Mouse (Mus musculus) intestine, embryonic 15.5 days (tissue): ENCODE results near the gene Lats2. TPM values are rescaled to one million over a fixed set of nuclear protein-coding genes. Genes with fewer than 3 reads are reported as not detected.

Source experiments
- ATAC-seq: fragments of 200-750 bp; cut with Nextera tagmentation; 2 replicates; pipeline ENCODE4 v1.8.0; 2017; ENCODE audit warnings: moderate TSS enrichment, moderate library complexity
- H3K27ac ChIP-seq: fragments of 300-500 bp; sonication (generic); 2 replicates; pipeline ENCODE4 v1.5.1; 2015; ENCODE audit warnings: mild to moderate bottlenecking, inconsistent platforms
- H3K27me3 ChIP-seq: fragments of 300-500 bp; sonication (generic); replicated peaks from 2 replicates; pipeline ENCODE4 v1.6.1; 2015; ENCODE audit warnings: inconsistent platforms
- H3K36me3 ChIP-seq: fragments of 300-500 bp; sonication (generic); 2 replicates; pipeline ENCODE4 v1.6.1; 2015; ENCODE audit warnings: inconsistent platforms
- H3K4me1 ChIP-seq: fragments of 300-500 bp; sonication (generic); replicated peaks from 2 replicates; pipeline ENCODE4 v1.6.1; 2015; ENCODE audit warnings: inconsistent platforms
- H3K4me2 ChIP-seq: fragments of 300-500 bp; sonication (generic); replicated peaks from 2 replicates; pipeline ENCODE4 v1.6.1; 2015; ENCODE audit warnings: mild to moderate bottlenecking, inconsistent platforms
- H3K4me3 ChIP-seq: fragments of 300-500 bp; sonication (generic); replicated peaks from 2 replicates; pipeline ENCODE4 v1.5.1; 2015; ENCODE audit warnings: inconsistent platforms
- H3K9ac ChIP-seq: fragments of 300-500 bp; sonication (generic); 2 replicates; pipeline ENCODE4 v1.6.1; 2015; ENCODE audit warnings: inconsistent platforms
- H3K9me3 ChIP-seq: fragments of 300-500 bp; sonication (generic); 2 replicates; pipeline ENCODE4 v1.6.1; 2016; ENCODE audit warnings: inconsistent platforms
- WGBS: fragments of 180-500 bp; shearing (Covaris S2); methylation state at CpG from one replicate; pipeline ENCODE4 v1.1.7; 2015; 5-methylcytosine and 5-hydroxymethylcytosine counted together
- polyA plus RNA-seq: library from polyadenylated mRNA; unstranded; fragments of >200 nt; fragmentation: Nextera tagmentation; extraction: Ambion mirVana; gene quantifications from 2 replicates; pipeline ENCODE4 v1.2.1, GENCODE M21; 2015

Gene Lats2
- polyA plus RNA-seq, result 16.2 and 16.9 TPM in 2 replicates

GRCm38 (mm10) chr14:57758237-57758636 is at the start of gene Lats2:
Gene Lats2, minus strand, starts transcription at chr14:57758388.
- 79% methylated on average over 4 of the region's 4 CpGs for WGBS

GRCm38 (mm10) chr14:57803731-57804130 is 45.5 kb upstream of the Lats2 start:
- Histone ChIP-seq H3K27ac (no peak overlapping the region), H3K4me1 (peaks cover 7% of the 10 kb centered on the region), H3K27me3 (no peaks in the 10 kb centered on the region), H3K36me3 (peaks cover 28% of the 10 kb centered on the region), H3K9ac (no peak overlapping the region), H3K4me3 (no peak overlapping the region), H3K4me2 (no peak overlapping the region), H3K9me3 (no peaks in the 10 kb centered on the region)
- 85% methylated on average over 4 of the region's 4 CpGs for WGBS
- ATAC-seq, result no peak

More at GRCm38 (mm10) chr14:57758237-57758636, at the start of gene Lats2:
- ATAC-seq, result no peak
- Histone ChIP-seq H3K27ac (no peak within 1 kb of the TSS), H3K4me2 (no peak within 1 kb of the TSS), H3K27me3 (no peaks in the 10 kb centered on the region), H3K9me3 (no peaks in the 10 kb centered on the region), H3K9ac (no peak within 1 kb of the TSS), H3K4me1 (no peaks in the 10 kb centered on the region), H3K4me3 (no peak within 1 kb of the TSS), H3K36me3 (no peaks in the 10 kb centered on the region)

- Histone ChIP-seq H3K9ac (peak within 1 kb of the TSS; percentile 76), H3K4me1 (peaks cover 7% of the 10 kb centered on the region), H3K36me3 (peaks cover 7% of the 10 kb centered on the region; the same call in 1 of the 2 replicates), H3K4me2 (peak within 1 kb of the TSS; percentile 68), H3K4me3 (peak within 1 kb of the TSS; percentile 79), H3K27me3 (no peaks in the 10 kb centered on the region), H3K27ac (peak within 1 kb of the TSS; percentile 60), H3K9me3 (no peaks in the 10 kb centered on the region)
- WGBS, result under 1% methylated on average over 88 of the region's 99 CpGs
- ATAC-seq, result peak; percentile 98
These were observed 40.1 kb upstream of the Lats2 start, which contains the start of gene Sap18 for GRCm38 (mm10) chr14:57797991-57798931. Gene Sap18, plus strand, starts transcription at chr14:57798180.

DNA sequence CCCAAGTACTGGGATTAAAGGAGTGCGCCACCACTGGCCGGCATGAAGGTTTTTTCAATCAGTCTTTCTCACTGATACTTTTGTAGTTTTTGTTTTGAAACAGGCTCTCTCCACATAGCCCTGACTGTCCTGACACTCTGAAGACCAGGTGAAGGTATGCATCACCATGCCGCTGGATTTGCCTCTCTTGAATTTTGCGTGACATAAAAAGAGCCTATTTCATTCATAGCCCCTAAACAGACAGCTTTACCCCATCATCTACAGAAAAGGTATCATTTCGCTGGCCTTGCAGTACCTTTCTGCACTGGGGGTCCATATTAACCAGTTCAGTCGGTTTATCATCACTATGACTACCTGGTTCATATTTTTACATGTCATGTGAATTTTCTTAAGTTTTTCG is 39.4 kb upstream of the Lats2 start:
- peak overlapping the region; percentile 68 for H3K4me2 ChIP-seq
- peak overlapping the region; percentile 39 for H3K9ac ChIP-seq
- peaks cover 7% of the 10 kb centered on the region for H3K4me1 ChIP-seq
- H3K36me3 ChIP-seq, result peaks cover under 1% of the 10 kb centered on the region; the same call in 1 of the 2 replicates
- H3K9me3 ChIP-seq, result no peaks in the 10 kb centered on the region
- peak; percentile 51 for ATAC-seq
- no peaks in the 10 kb centered on the region for H3K27me3 ChIP-seq
- 13% methylated on average over 7 of the region's 7 CpGs for WGBS
- H3K27ac ChIP-seq, result no peak overlapping the region
- peak overlapping the region; percentile 79 for H3K4me3 ChIP-seq

- H3K9ac ChIP-seq, result no peak overlapping the region
- whole genome bisulfite sequencing, result 67% methylated on average over 4 of the region's 4 CpGs
- no peaks in the 10 kb centered on the region for H3K36me3 ChIP-seq
- no peak for ATAC-seq
- H3K4me3 ChIP-seq, result no peak overlapping the region
- no peak overlapping the region for H3K27ac ChIP-seq
- H3K9me3 ChIP-seq, result no peaks in the 10 kb centered on the region
- H3K4me2 ChIP-seq, result no peak overlapping the region
- H3K4me1 ChIP-seq, result no peaks in the 10 kb centered on the region
- H3K27me3 ChIP-seq, result no peaks in the 10 kb centered on the region
These were observed 33.0 kb upstream of the Lats2 start for GRCm38 (mm10) chr14:57791171-57791570.

GRCm38 (mm10) chr14:57789759-57790158 is 31.6 kb upstream of the Lats2 start:
- no peaks in the 10 kb centered on the region for H3K36me3 ChIP-seq
- H3K27ac ChIP-seq, result no peak overlapping the region
- no peaks in the 10 kb centered on the region for H3K4me1 ChIP-seq
- H3K4me2 ChIP-seq, result no peak overlapping the region
- H3K9ac ChIP-seq, result no peak overlapping the region
- H3K27me3 ChIP-seq, result no peaks in the 10 kb centered on the region
- no peaks in the 10 kb centered on the region for H3K9me3 ChIP-seq
- WGBS, result 90% methylated on average over 9 of the region's 9 CpGs
- no peak overlapping the region for H3K4me3 ChIP-seq
- ATAC-seq, result no peak

- WGBS, result 56% methylated on average over 2 of the region's 2 CpGs
- Histone ChIP-seq H3K27ac (no peak overlapping the region), H3K36me3 (no peaks in the 10 kb centered on the region), H3K27me3 (no peaks in the 10 kb centered on the region), H3K4me1 (no peaks in the 10 kb centered on the region), H3K9ac (no peak overlapping the region), H3K4me3 (no peak overlapping the region), H3K9me3 (no peaks in the 10 kb centered on the region), H3K4me2 (no peak overlapping the region)
- no peak for ATAC-seq
These were observed 31.1 kb upstream of the Lats2 start for GRCm38 (mm10) chr14:57789311-57789710.

DNA sequence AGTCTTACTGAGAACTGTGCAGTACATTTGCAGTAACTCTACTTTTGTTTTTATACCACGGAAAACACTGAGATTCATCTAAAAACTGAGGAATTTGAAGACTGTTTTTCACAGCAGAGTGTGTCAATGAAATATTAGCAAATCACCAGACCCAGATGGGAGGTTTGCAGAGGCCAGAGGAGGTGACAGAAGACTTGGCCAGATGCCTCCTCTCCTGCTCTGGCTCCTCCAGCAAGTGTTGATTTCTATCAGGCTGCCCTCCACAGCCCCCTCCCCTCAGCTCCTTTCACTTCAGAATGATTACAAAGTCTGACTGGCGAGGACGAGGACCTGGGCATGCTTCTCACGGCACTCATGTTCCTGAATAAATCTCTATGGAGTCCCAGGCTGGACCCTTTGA is 29.2 kb upstream of the Lats2 start:
- Histone ChIP-seq H3K36me3 (no peaks in the 10 kb centered on the region), H3K27ac (no peak overlapping the region), H3K4me1 (no peaks in the 10 kb centered on the region), H3K27me3 (no peaks in the 10 kb centered on the region), H3K9ac (no peak overlapping the region), H3K9me3 (no peaks in the 10 kb centered on the region), H3K4me2 (no peak overlapping the region), H3K4me3 (no peak overlapping the region)
- ATAC-seq, result no peak
- 50% methylated on average over 4 of the region's 4 CpGs for WGBS

- Histone ChIP-seq H3K27ac (no peak overlapping the region), H3K27me3 (no peaks in the 10 kb centered on the region), H3K4me3 (no peak overlapping the region), H3K9ac (no peak overlapping the region), H3K4me1 (no peaks in the 10 kb centered on the region), H3K4me2 (no peak overlapping the region), H3K36me3 (no peaks in the 10 kb centered on the region), H3K9me3 (no peaks in the 10 kb centered on the region)
- 76% methylated on average over 6 of the region's 6 CpGs for WGBS
- ATAC-seq, result no peak
These were observed 14.1 kb upstream of the Lats2 start for GRCm38 (mm10) chr14:57772157-57772815.

GRCm38 (mm10) chr14:57769102-57769501 is 10.9 kb upstream of the Lats2 start:
- no peak overlapping the region for H3K27ac ChIP-seq
- no peaks in the 10 kb centered on the region for H3K36me3 ChIP-seq

DNA sequence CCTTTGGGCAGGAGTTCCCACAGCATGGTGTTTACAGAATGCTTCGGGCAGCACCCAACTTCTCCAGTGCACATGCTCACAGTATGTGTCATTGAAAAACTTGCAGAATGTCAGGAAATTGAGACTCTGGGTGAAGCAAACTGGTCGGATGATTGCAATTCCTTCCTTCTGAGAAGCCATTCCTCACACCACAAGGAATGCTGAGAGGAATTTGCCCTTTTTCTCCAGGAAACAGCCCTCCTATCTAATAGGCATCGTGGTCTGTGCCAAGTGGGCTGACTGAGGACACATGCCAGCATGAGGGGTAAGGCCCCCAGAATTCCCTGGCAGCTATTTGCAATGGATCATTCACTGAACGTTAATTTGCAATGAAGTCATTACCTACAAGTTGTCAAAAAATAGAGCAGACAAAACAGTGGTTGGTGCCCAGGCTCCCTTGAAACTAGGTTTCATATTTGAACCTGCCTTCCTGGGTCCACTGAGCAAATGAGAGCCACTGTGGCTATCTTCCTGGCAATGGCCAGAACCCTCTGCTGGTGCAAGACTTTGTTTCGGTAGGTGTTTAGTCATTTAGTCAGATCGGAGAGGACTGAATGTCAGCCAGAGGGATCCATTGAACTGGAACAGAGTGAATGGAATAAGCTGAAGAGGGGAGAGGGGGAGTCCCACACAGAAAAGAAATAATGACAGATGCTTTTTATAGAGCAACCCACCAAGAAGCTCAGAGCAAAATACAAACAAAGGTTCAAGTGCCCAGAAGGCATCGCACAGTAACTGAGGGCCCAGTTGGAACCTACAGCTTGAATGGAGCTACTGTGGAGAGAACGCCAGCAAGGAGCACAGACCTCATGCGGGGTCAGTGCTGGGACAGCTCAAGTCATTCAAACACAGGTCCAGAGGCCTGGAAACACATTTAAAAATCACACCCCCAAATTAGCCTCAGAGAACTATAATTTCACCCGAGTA is 2.5 kb upstream of the Lats2 start:
- Histone ChIP-seq H3K9me3 (no peaks in the 10 kb centered on the region), H3K27me3 (no peaks in the 10 kb centered on the region), H3K9ac (no peak overlapping the region), H3K4me2 (no peak overlapping the region), H3K4me1 (no peaks in the 10 kb centered on the region), H3K27ac (no peak overlapping the region), H3K36me3 (no peaks in the 10 kb centered on the region), H3K4me3 (no peak overlapping the region)
- ATAC-seq, result no peak
- WGBS, result 75% methylated on average over 10 of the region's 10 CpGs

More at GRCm38 (mm10) chr14:57769102-57769501, 10.9 kb upstream of the Lats2 start:
- Histone ChIP-seq H3K27me3 (no peaks in the 10 kb centered on the region), H3K9ac (no peak overlapping the region), H3K4me3 (no peak overlapping the region), H3K4me2 (no peak overlapping the region), H3K9me3 (no peaks in the 10 kb centered on the region), H3K4me1 (no peaks in the 10 kb centered on the region)
- 93% methylated on average over 5 of the region's 5 CpGs for WGBS
- ATAC-seq, result no peak
